Mouse (Mus musculus): ENCODE data around the gene AL731706.1.

- TF ChIP-seq CTCF (IDR thresholded peaks at IDR 0.05; ENCODE audit: extremely low read depth, insufficient read depth, low read length) (no peak), POLR2A (IDR thresholded peaks at IDR 0.05; ENCODE audit: extremely low read depth, insufficient read depth, low read length) (no peak)
Measured at GRCm38 (mm10) chr2:136885579-136885978, 5.6 kb downstream of the AL731706.1 start, which contains the start of gene AL731706.2.

Data from cortical plate, adult 2 months (tissue).